Mouse (Mus musculus): Measurements from ENCODE around the gene Erf. TPM values are rescaled to one million over a fixed set of nuclear protein-coding genes. Genes with fewer than 3 reads are reported as not detected.
A peak's percentile ranks its signal among the peaks of the same experiment; 100 is the strongest.
"Not testable (repeated sequence)": the region's sequence is repeated elsewhere in the genome, so short reads cannot be mapped to it uniquely, and the experiment has no call there.

The Erf gene
- total and polyA plus RNA-seq, 2 experiments from 2014 or later: 3.7 to 20.8 TPM

- Histone ChIP-seq H3K27me3 (ENCODE audit: insufficient read depth, low read length) (no peaks in the 10 kb centered on the region), H3K9me3 (ENCODE audit: low read length) (no peaks in the 10 kb centered on the region), H3K27ac (peak overlapping the region; percentile 91), H3K4me1 (ENCODE audit: insufficient read depth, low read length) (peaks cover 14% of the 10 kb centered on the region), H3K4me3 (ENCODE audit: low read length) (peak overlapping the region; percentile 78), H3K36me3 (ENCODE audit: insufficient read depth, low read length) (peaks cover 21% of the 10 kb centered on the region; the same call in 1 of the 2 replicates), H3K4me2 (ENCODE audit: low read depth, low read length) (peak overlapping the region; percentile 91), H3K9ac (replicated peaks; ENCODE audit: low read length) (peak overlapping the region; percentile 81)
- 6% methylated on average over 7 of the region's 7 CpGs for WGBS
- DNase-seq (ENCODE audit: low spot score): no peak
- no peak for ATAC-seq
- TF ChIP-seq CTCF (IDR thresholded peaks at IDR 0.05; ENCODE audit: low read depth): no peak
These were observed 18.0 kb upstream of the Erf start for GRCm38 (mm10) chr7:25268588-25268987.

- DNase-seq (ENCODE audit: low spot score) (peak; percentile 100), ATAC-seq (peak; percentile 97)
- Histone ChIP-seq H3K27ac (peak overlapping the region; percentile 97), H3K9ac (replicated peaks; ENCODE audit: low read length) (peak overlapping the region; percentile 81), H3K36me3 (ENCODE audit: insufficient read depth, low read length) (peaks cover 18% of the 10 kb centered on the region; the same call in 1 of the 2 replicates), H3K27me3 (ENCODE audit: insufficient read depth, low read length) (no peaks in the 10 kb centered on the region), H3K9me3 (ENCODE audit: low read length) (no peaks in the 10 kb centered on the region), H3K4me1 (ENCODE audit: insufficient read depth, low read length) (peaks cover 14% of the 10 kb centered on the region), H3K4me3 (ENCODE audit: low read length) (peak overlapping the region; percentile 78), H3K4me2 (ENCODE audit: low read depth, low read length) (peak overlapping the region; percentile 91)
- under 1% methylated on average over 33 of the region's 33 CpGs for WGBS
- no peak for TF ChIP-seq CTCF (IDR thresholded peaks at IDR 0.05; ENCODE audit: low read depth)
These were observed 17.3 kb upstream of the Erf start for GRCm38 (mm10) chr7:25267751-25268463.

- WGBS: under 1% methylated on average over 29 of the region's 29 CpGs
- H3K4me2 ChIP-seq (ENCODE audit: low read depth, low read length): peak within 1 kb of the TSS; percentile 91
- no peaks in the 10 kb centered on the region for H3K27me3 ChIP-seq (ENCODE audit: insufficient read depth, low read length)
- peaks cover 14% of the 10 kb centered on the region for H3K4me1 ChIP-seq (ENCODE audit: insufficient read depth, low read length)
- peaks cover 13% of the 10 kb centered on the region; the same call in 1 of the 2 replicates for H3K36me3 ChIP-seq (ENCODE audit: insufficient read depth, low read length)
- H3K4me3 ChIP-seq (ENCODE audit: low read length): peak within 1 kb of the TSS; percentile 78
- DNase-seq (ENCODE audit: low spot score): peak; percentile 100
- H3K9ac ChIP-seq (replicated peaks; ENCODE audit: low read length): peak within 1 kb of the TSS; percentile 81
- no peak; the same call in 1 of the 2 replicates for TF ChIP-seq CTCF (IDR thresholded peaks at IDR 0.05; ENCODE audit: low read depth)
- ATAC-seq: peak; percentile 89
- H3K9me3 ChIP-seq (ENCODE audit: low read length): no peaks in the 10 kb centered on the region
- H3K27ac ChIP-seq: peak within 1 kb of the TSS; percentile 97
These were observed 16.8 kb upstream of the Erf start, which contains the start of gene Cic for GRCm38 (mm10) chr7:25267301-25267750. TSS of gene Cic (plus strand) at chr7:25267704.

- ATAC-seq (no peak), DNase-seq (ENCODE audit: low spot score) (no peak)
- Histone ChIP-seq H3K4me2 (ENCODE audit: low read depth, low read length) (peak overlapping the region; percentile 55), H3K9ac (replicated peaks; ENCODE audit: low read length) (no peak overlapping the region), H3K9me3 (ENCODE audit: low read length) (no peaks in the 10 kb centered on the region), H3K4me3 (ENCODE audit: low read length) (peak overlapping the region; percentile 78; the same call in 1 of the 2 replicates), H3K4me1 (ENCODE audit: insufficient read depth, low read length) (peaks cover 14% of the 10 kb centered on the region), H3K36me3 (ENCODE audit: insufficient read depth, low read length) (peaks cover 3% of the 10 kb centered on the region; the same call in 1 of the 2 replicates), H3K27me3 (ENCODE audit: insufficient read depth, low read length) (no peaks in the 10 kb centered on the region), H3K27ac (no peak overlapping the region)
- no peak for TF ChIP-seq CTCF (IDR thresholded peaks at IDR 0.05; ENCODE audit: low read depth)
- 89% methylated on average over 8 of the region's 8 CpGs for WGBS
These were observed 15.8 kb upstream of the Erf start for GRCm38 (mm10) chr7:25266180-25266962.

GRCm38 (mm10) chr7:25265743-25266142, 15.2 kb upstream of the Erf start:
- ATAC-seq; H3K4me2 ChIP-seq (ENCODE audit: low read depth, low read length); H3K4me3 ChIP-seq (ENCODE audit: low read length); H3K36me3 ChIP-seq (ENCODE audit: insufficient read depth, low read length); DNase-seq (ENCODE audit: low spot score); H3K27me3 ChIP-seq (ENCODE audit: insufficient read depth, low read length); H3K27ac ChIP-seq; H3K9me3 ChIP-seq (ENCODE audit: low read length); H3K9ac ChIP-seq (replicated peaks; ENCODE audit: low read length): not testable (repeated sequence)
- peaks cover 14% of the 10 kb centered on the region for H3K4me1 ChIP-seq (ENCODE audit: insufficient read depth, low read length)
- 94% methylated on average over 5 of the region's 5 CpGs for WGBS

GRCm38 (mm10) chr7:25263968-25264870, 13.7 kb upstream of the Erf start:
- Histone ChIP-seq H3K9ac (replicated peaks; ENCODE audit: low read length) (no peak overlapping the region), H3K4me3 (ENCODE audit: low read length) (no peak overlapping the region), H3K27ac (no peak overlapping the region), H3K27me3 (ENCODE audit: insufficient read depth, low read length) (no peaks in the 10 kb centered on the region), H3K4me1 (ENCODE audit: insufficient read depth, low read length) (peaks cover 6% of the 10 kb centered on the region), H3K36me3 (ENCODE audit: insufficient read depth, low read length) (no peaks in the 10 kb centered on the region), H3K9me3 (ENCODE audit: low read length) (no peaks in the 10 kb centered on the region), H3K4me2 (ENCODE audit: low read depth, low read length) (no peak overlapping the region)
- DNase-seq (ENCODE audit: low spot score) (no peak), ATAC-seq (no peak)
- no peak for TF ChIP-seq CTCF (IDR thresholded peaks at IDR 0.05; ENCODE audit: low read depth)
- 27% methylated on average over 17 of the region's 17 CpGs for WGBS
